Mouse (Mus musculus): Measurements from ENCODE around the gene Mup22.
"Not testable (repeated sequence)": the region's sequence is repeated elsewhere in the genome, so short reads cannot be mapped to it uniquely, and the experiment has no call there.

Gene Mup22

GRCm38 (mm10) chr4:60821363-60821762, at the start of gene Mup22:
Gene Mup22 (minus strand): TSS chr4:60821463.
- not testable (repeated sequence) for DNase-seq (ENCODE audit: low read depth, low spot score)

GRCm38 (mm10) chr4:60840889-60841288, 19.6 kb upstream of the Mup22 start:
- not testable (repeated sequence) for DNase-seq (ENCODE audit: low read depth, low spot score)
